Mouse (Mus musculus) bone marrow, adult 2 months (tissue): ENCODE measurements around the gene Zfp697. TPM values are rescaled to one million over a fixed set of nuclear protein-coding genes. Genes with fewer than 3 reads are reported as not detected.

Source experiments
- H3K27ac ChIP-seq: fragments of 200-500 bp; 2 replicates; pipeline ENCODE4 v1.5.1; 2012; ENCODE audit warnings: low read depth, mild to moderate bottlenecking, control low read depth, inconsistent platforms, low read length; ENCODE audit not compliant: control insufficient read depth, poor library complexity, insufficient read depth
- H3K4me1 ChIP-seq: fragments of 200-500 bp; 2 replicates; pipeline ENCODE4 v1.6.1; 2011; ENCODE audit warnings: low read length; ENCODE audit not compliant: control insufficient read depth, insufficient read depth
- H3K4me3 ChIP-seq: fragments of 200-500 bp; replicated peaks from 2 replicates; pipeline ENCODE3; 2011; ENCODE audit warnings: mild to moderate bottlenecking, low read depth, low read length, control low read depth; ENCODE audit not compliant: control insufficient read depth
- CTCF ChIP-seq: fragments of 200-500 bp; IDR thresholded peaks from 2 replicates; pipeline ENCODE4 v1.5.1; 2011; ENCODE audit warnings: low read length, control low read depth; ENCODE audit not compliant: control insufficient read depth, insufficient read depth
- POLR2A ChIP-seq: fragments of 200-500 bp; IDR thresholded peaks from 2 replicates; pipeline ENCODE4 v1.6.1; 2011; ENCODE audit warnings: low read depth, mild to moderate bottlenecking, control low read depth, low read length, borderline replicate concordance; ENCODE audit not compliant: control insufficient read depth
- WGBS: fragments of 180-500 bp; shearing (Covaris S2); methylation state at CpG from one replicate; pipeline ENCODE4 v1.1.7; 2018; 5-methylcytosine and 5-hydroxymethylcytosine counted together
- polyA plus RNA-seq: library from polyadenylated mRNA; stranded (reverse); fragments of >200 nt; gene quantifications from 2 replicates; pipeline ENCODE4 v1.2.4, GENCODE M21; 2011; ENCODE audit warnings: low replicate concordance; ENCODE audit not compliant: missing spikeins, insufficient read depth, insufficient read length

The Zfp697 gene
- polyA plus RNA-seq, 1 experiment, result not detected

- no peak for TF ChIP-seq CTCF
- no peak for TF ChIP-seq POLR2A
- H3K27ac ChIP-seq, result no peak overlapping the region
- H3K4me3 ChIP-seq, result no peak overlapping the region
- H3K4me1 ChIP-seq, result peaks cover 6% of the 10 kb centered on the region
- WGBS, result 70% methylated on average over 2 of the region's 2 CpGs
Measured at GRCm38 (mm10) chr3:98413733-98414132, 31.5 kb downstream of the Zfp697 start.

DNA sequence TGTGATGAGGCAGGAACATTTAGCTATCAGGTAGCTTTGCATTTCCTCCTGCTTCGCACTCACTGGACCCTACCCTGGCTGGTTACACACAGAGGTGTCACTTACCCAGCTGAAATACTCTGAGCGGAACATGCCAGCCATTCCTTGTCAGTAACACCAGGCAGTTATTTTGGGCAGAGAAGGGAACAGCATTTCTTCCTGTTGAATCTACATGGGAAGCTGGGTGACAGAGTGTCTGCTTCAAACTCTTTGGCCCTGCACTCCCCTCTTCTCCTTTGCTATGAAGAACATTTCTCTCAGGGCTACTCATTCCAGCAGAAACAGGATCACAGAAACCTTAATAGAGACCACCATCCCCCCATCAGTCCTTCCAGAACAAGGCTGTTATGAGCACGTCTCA lies 32.0 kb downstream of the Zfp697 start:
- H3K4me3 ChIP-seq, result no peak overlapping the region
- no peak overlapping the region for H3K27ac ChIP-seq
- TF ChIP-seq POLR2A, result no peak
- TF ChIP-seq CTCF, result no peak
- peaks cover 6% of the 10 kb centered on the region for H3K4me1 ChIP-seq
- WGBS, result 51% methylated on average over 3 of the region's 3 CpGs

- Histone ChIP-seq H3K4me1 (peaks cover 6% of the 10 kb centered on the region), H3K4me3 (no peak overlapping the region), H3K27ac (no peak overlapping the region)
- 28% methylated on average over 5 of the region's 5 CpGs for WGBS
- no peak for TF ChIP-seq CTCF
- TF ChIP-seq POLR2A, result no peak
Measured at GRCm38 (mm10) chr3:98416426-98417250, 34.4 kb downstream of the Zfp697 start.

GRCm38 (mm10) chr3:98417328-98417727 lies 35.1 kb downstream of the Zfp697 start:
- TF ChIP-seq CTCF, result no peak
- no peak for TF ChIP-seq POLR2A
- WGBS, result 5% methylated on average over 4 of the region's 4 CpGs
- Histone ChIP-seq H3K4me1 (peaks cover 6% of the 10 kb centered on the region), H3K27ac (no peak overlapping the region), H3K4me3 (no peak overlapping the region)

DNA sequence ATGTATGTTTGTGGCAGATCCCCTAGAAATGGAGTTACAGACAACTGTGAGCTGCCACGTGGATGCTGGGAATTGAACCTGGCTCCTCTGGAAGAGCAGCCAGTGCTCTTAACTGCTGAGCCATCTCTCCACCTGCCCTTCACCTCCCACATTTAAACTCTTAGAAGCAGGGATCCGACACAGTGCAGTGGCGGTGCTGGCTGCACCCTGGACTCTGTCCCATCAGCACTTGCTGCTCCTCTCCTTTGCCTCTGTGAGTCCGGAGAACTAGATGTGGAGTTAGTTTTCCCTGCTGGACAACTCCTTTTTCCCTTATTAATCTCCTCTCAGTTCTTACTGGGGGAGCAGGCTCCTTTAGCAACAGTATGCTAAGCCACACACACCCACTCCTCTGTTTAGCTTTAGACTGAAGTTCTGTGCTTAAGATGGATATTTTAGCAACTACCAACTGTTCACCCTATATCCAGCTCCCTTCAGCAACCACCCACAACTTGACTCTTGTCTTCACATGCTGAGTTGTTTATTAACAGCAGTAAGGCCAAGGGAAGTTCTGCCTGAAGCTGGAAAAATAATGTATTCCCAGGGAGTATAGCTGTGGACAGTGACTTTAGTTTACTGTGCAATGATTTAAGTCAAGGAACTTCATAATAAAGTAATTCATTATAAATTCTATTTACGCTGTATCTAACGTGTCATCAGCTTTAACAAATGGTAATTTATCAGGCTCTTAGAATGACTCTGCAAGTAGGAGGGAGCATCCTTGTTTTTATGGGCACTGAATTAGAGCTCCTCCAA lies 36.9 kb downstream of the Zfp697 start:
- 84% methylated on average over 6 of the region's 6 CpGs for WGBS
- Histone ChIP-seq H3K27ac (no peak overlapping the region), H3K4me1 (peaks cover 6% of the 10 kb centered on the region), H3K4me3 (no peak overlapping the region)
- no peak for TF ChIP-seq POLR2A
- no peak for TF ChIP-seq CTCF

DNA sequence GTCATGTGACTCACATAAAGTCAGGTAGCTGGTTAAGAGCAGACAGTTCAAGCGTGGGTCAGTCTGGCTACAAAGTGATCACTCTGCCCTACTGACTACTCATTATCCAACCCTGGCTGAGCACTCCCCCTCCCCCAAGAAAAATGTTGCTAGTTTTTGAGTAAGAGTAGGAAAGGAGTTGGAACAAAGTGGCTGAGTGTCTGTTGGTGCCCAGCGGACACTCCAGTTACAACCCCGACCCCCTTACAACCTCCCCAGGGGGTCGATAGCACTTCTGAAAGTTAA lies 37.5 kb downstream of the Zfp697 start:
- Histone ChIP-seq H3K4me1 (peaks cover 6% of the 10 kb centered on the region), H3K4me3 (no peak overlapping the region), H3K27ac (no peak overlapping the region)
- TF ChIP-seq POLR2A, result no peak
- no peak for TF ChIP-seq CTCF
- WGBS, result 82% methylated on average over 4 of the region's 4 CpGs

- no peak overlapping the region for H3K27ac ChIP-seq
- no peaks in the 10 kb centered on the region; the same call in 1 of the 2 replicates for H3K4me1 ChIP-seq
- H3K4me3 ChIP-seq, result no peak overlapping the region
- WGBS, result 52% methylated on average over 4 of the region's 4 CpGs
- TF ChIP-seq CTCF (no peak), POLR2A (no peak)
Measured at GRCm38 (mm10) chr3:98422926-98423325, 40.7 kb downstream of the Zfp697 start.

DNA sequence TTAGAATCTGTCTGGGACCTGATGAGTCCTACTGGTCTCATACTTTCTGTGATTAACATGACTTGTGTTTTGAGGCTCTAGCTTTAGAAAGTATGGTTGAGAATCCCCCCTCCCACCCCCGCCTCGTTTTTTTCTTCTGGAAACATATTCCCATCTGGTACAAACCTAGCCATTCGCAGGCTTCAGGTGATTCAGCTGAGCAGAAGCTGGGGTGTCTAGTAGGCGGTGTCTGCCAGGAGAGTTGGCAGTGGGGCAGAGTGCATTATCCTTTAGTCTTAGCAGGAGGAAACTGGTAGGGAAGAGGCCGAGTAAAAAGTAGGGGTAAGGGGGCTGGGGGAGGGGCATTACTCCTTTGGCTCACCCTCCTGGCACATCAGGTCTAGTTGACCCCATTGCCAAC lies 44.5 kb downstream of the Zfp697 start:
- Histone ChIP-seq H3K4me1 (no peaks in the 10 kb centered on the region; the same call in 1 of the 2 replicates), H3K4me3 (no peak overlapping the region)
- WGBS, result 55% methylated on average over 5 of the region's 5 CpGs

More for the DNA sequence above, 44.5 kb downstream of the Zfp697 start:
- no peak overlapping the region for H3K27ac ChIP-seq
- TF ChIP-seq POLR2A (no peak), CTCF (no peak)
